Mouse (Mus musculus) 3T3-L1 (cell line): ENCODE data around the gene Itgae.

ENCODE experiments used
- DNase-seq: peaks from one replicate; pipeline ENCODE4 v3.0.0-alpha.2; 2015; ENCODE audit warnings: low read depth, low spot score

Itgae gene

DNA sequence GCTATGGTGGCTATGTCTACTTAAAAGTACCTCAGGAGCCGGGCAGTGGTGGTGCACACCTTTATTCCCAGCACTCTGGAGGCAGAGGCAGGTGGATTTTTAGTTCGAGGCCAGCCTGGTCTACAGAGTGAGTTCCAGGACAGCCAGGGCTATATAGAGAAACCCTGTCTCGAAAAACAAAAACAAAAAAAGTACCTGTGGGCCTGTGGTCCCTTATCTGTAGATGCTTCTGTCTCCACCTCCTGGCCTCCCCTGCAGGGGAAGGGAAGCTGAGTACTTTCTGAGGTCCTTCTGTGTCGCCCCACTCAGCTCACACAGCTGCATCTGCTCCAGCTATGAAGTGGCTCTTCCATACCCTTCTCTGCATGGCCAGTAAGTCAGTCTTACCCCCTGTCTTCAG lies at the start of gene Itgae:
Gene Itgae (plus strand): TSS at position 301 of the 400 bp plus-strand sequence.
- no peak for DNase-seq

DNA sequence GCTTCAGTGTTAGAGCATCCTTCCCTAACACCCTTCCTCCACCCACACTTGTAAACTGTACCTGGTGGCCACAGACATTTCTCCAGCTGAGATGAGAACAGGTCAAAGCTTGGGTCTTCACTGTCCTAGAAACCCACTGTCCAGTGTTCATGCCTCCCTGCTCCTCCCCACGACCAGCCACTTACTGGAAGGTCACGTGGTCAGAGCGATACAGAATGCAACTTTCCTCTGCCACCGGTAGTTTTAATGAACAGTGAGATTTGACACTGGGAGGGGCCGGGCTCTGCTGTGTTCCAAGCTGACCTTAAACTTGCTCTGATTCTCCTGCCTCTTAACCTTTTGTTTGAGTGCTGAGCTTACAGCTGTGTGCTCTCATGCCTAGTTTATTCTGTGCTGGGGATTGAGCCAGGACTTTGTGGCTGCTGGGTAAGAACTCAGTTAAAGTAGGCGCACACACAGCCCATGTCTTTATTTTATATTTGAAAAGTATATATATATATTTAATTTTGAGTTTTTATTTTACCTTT lies 46.1 kb upstream of the Itgae start:
- DNase-seq: no peak

- DNase-seq: no peak
Measured at GRCm38 (mm10) chr11:73044789-73045188, 45.6 kb upstream of the Itgae start.

GRCm38 (mm10) chr11:73047542-73047996 lies 42.8 kb upstream of the Itgae start, which contains the start of gene Ncbp3:
Gene Ncbp3 (plus strand): TSS chr11:73047783.
- DNase-seq: peak; percentile 96

GRCm38 (mm10) chr11:73048030-73048876 lies 42.1 kb upstream of the Itgae start:
- DNase-seq: peak; percentile 38

GRCm38 (mm10) chr11:73049335-73049734 lies 41.0 kb upstream of the Itgae start:
- peak; percentile 96 for DNase-seq

- DNase-seq: no peak
Measured at GRCm38 (mm10) chr11:73052795-73053194, 37.6 kb upstream of the Itgae start.

GRCm38 (mm10) chr11:73057701-73058100 lies 32.7 kb upstream of the Itgae start:
- no peak for DNase-seq

DNA sequence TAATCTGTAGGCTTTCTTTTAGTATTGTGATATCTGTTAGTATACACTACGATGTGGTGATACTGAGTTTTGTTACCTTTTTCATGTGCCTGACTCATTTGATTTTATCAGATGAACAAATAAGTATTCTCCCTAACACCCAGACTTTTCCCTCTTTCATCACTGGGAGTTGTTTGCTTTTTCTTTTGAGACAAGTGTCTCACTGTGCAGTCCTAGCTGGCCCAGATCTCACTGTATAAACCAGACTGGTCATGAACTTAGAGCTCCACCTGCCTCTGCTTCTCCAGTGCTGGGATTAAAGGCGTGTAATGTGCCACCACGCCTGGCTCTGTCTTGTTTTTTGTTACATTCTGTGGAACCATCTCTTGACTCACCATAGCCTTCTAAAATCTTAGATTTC lies 30.8 kb upstream of the Itgae start:
- DNase-seq: no peak

GRCm38 (mm10) chr11:73061413-73061812 lies 29.0 kb upstream of the Itgae start:
- DNase-seq: no peak

DNA sequence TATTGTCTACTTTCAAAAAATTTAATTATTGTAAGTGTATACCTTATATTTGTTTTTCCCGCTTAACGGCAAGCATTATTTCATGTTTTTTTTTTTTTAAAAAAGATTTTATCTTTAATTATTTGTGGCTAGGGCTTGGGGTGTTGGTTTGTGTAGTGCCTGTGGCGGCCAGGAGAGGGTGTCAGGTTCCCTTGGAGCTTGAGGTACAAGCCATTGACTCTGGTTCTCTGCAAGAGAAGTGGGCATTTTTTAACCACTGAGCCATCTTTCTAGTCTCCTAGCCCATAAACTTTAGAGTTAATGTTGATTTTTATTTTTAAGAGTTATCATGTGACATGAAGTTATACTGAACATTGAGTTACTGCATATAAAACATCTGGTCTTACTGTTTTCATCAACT lies 18.5 kb upstream of the Itgae start:
- DNase-seq: peak; percentile 61

- no peak for DNase-seq
Measured at GRCm38 (mm10) chr11:73076295-73076694, 14.1 kb upstream of the Itgae start.

GRCm38 (mm10) chr11:73076733-73077132 lies 13.7 kb upstream of the Itgae start:
- DNase-seq: no peak

GRCm38 (mm10) chr11:73077211-73077720 lies 13.1 kb upstream of the Itgae start:
- no peak for DNase-seq

DNA sequence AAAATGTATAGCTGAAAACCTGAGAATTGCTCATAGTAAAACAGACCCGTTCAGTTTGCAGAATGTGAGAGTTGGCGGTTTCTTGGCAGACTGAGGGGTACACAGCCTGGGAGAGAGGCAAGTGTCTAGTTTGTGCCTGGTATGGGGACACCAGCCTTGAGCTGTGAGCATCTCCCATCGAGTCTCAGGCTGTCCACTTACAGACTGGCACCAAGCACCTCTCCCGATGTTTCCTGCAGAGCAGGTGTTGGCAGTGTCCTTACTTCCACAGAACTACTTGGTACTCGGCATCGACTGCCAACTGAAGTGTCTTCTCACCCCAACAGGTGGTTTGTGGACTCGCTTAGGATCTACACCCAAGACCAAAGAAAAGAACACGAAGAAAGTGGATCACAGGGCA lies 11.8 kb upstream of the Itgae start:
- no peak for DNase-seq

DNA sequence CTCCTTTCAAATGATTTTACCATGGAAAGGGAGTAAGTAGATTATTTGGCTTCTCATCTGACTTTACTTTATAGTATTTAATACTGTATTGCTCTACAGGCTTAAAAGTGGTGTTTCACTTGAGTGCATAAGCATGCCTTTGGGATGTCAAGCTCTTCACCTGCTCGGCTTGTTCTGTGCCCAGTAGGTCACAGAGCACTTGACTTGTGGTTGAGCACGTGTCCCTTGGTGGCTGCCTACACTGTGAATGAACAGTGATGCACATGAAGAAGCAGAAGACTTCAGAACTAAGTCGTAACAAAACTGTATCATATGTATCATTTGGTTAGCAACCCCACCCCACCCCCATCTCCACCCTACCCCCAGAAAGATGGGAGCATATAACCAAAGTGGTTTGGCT lies 10.1 kb upstream of the Itgae start:
- no peak for DNase-seq

DNA sequence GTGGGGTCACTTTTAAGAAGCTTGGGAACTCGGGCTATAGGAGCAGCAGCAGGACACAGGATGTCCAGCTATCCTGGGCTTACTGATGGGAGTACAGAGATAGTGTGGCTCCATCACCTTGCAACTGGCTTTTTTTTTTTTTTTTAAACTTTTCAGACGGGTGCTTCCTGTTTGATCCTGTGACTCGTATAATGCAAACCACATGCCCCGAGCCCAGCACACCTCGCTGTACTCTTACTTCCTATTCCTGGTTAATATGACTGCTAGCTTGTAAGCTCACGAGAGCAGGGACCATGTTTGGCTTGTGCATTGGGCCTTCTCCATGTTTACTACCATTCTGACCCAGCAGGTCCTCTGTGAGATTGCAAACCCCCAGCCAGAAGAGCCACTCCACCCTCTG lies 6.1 kb upstream of the Itgae start:
- DNase-seq: peak; percentile 71

DNA sequence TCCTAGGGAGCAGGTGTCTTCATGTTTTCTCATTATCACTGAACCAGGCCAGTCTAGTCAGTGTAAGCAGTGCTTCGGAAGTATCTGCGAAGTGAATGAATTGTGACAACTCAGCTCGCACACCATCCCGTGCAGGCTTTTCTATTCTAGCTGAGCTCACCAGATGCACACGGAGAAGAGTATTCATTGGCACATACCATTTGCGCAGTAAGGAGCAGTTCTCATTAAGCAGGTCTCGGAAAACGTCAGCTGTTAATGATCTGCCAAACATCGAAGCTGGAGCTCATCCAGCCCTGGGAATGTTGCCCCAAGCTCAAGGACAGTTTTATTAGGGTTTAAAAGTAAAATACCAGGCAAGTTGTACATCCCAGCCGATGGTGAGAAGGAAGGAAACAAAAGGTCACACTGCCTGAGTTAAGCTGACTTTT lies 5.6 kb upstream of the Itgae start:
- no peak for DNase-seq

- DNase-seq: no peak
Measured at GRCm38 (mm10) chr11:73085391-73085790, 5.0 kb upstream of the Itgae start.

DNA sequence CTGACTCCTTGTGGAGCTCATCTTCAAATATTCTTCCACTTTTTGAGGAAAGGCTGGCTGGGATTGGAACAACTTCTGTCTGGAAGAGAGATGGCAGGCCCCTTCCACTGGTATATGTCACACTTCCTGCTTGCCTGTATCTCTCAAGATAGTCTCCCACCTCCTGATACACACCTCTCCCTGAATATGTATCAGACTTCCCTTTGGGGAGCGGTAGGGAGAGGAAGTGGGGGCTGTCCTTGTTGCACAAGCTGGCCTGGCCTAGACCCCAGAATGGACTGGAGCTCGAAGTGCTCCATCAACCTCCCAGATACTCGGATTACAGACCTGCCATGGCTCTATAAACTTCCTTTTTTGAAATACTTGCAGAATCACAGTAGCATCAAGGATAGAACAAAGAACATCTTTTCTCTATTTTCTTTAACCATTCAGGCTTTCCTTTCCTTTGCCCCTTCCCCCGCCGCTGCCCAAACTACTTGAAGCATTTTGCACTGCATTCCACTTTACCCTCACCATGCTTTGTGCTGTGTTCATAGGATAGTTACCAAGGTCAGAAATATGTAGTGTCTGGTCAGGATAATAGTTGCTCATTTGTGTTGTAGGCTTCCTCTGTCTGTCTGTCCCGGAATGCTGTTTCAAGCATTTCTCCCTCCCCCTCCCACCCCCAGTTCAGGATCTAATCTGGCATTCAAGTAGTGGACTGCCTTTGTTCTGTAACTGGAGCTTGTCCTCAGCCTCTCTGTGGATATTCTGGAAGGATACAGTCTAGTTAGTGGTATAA lies 2.5 kb upstream of the Itgae start:
- peak; percentile 13 for DNase-seq

DNA sequence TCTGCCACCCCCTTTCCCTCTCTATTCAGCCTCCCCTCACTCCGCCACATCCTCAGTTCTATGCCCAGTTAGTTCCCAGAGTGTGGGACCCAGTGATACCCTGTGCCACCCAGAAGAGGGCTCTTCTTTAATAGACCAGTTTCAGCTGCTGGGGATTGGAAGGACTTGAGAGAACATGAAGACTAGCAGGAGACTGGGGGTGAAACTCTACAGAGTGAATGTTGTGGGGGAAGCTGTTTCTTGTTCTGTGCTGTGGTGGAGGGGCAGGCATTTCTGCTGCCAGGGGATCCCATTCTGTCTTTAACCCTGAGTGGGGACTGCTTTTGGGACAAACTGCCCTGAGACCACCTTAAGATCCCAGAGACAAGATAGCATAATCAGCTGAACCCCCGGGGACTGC lies 443 bp downstream of the Itgae start:
- DNase-seq: no peak

DNA sequence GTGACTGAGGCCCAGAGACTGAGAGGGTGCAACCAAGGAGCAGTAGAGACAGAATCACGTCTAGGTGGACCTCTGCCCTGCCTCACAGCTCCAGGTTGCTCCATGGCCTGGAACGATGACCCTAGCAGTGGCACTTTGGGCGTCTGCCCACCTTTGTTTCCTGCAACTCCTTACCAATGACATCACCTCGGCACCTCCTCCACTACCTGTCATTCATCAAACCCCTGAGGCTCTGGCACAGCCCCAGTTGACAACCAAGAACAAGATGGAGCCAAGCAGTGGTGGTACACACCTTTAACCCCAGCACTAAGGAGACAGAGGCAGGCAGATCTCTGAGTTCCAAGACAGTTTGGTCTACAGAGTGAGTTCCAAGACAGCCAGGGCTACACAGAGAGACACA lies 1.7 kb downstream of the Itgae start:
- no peak for DNase-seq
